Mouse (Mus musculus): ENCODE measurements at regions not wholly inside any gene's neighbourhood (a gene's known extent, or its start where the extent isn't known, plus 50 kb on each side); places are given as distances from the start of the nearest gene placed in this dataset.

DNA sequence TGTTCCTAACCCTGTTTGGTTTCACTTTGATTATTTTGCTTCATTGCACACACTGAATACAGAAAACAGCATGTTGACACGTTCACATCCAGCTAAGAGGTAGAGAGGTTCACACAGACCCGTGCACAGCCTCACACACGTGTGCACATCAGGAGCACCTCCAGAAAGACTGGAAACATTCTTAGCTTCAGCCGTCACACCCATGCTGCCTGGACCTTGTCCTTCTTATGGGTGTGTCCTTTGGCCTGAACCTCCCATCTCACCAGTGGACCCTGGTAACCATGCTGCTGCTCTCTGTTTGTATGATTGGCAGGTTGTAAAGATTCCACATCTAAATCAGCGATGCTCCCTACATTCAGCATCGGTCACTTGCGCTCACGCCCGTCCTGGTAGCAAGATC lies 109.8 kb downstream of the Gas1 start:
- TF ChIP-seq POLR2A (IDR thresholded peaks at IDR 0.05; ENCODE audit: borderline replicate concordance, low read depth, low read length) = no peak
- TF ChIP-seq CTCF (IDR thresholded peaks at IDR 0.05; ENCODE audit: low read depth, low read length) = no peak
- H3K4me1 ChIP-seq (ENCODE audit: control insufficient read depth, insufficient read depth, low read length) = no peaks in the 10 kb centered on the region
- H3K4me3 ChIP-seq (ENCODE audit: insufficient read depth, low read length) = no peak overlapping the region
- no peak overlapping the region for H3K27ac ChIP-seq (ENCODE audit: insufficient read depth, low read depth, low read length)

GRCm38 (mm10) chr13:60061589-60061988 lies 115.6 kb downstream of the Gas1 start:
- H3K4me1 ChIP-seq (ENCODE audit: control insufficient read depth, insufficient read depth, low read length) = no peaks in the 10 kb centered on the region
- H3K27ac ChIP-seq (ENCODE audit: insufficient read depth, low read depth, low read length) = no peak overlapping the region

DNA sequence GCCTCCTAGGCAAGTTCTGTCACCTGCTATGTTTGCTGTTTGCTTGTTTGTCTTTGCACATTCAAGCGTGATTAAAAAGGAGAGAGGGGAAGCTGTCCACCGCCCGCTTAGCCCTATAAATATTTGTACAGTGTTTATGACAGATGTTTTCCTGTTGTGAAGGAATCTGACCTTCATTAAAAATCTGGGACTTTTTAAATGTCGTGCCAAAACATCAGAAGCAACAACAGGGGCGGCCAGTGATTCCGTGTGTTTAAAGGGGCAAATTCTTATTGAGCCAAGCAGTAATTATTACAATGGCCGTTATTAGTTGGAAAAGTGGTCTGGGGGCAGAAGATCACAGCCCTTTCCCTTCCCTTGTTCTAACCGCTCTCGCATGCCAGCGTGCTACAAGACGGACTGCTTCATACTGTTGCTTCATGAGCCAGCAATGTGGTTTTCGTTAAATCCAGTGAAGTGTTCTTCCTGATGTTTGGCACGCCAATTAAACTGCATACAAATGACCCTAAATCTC lies 119.3 kb downstream of the Gas1 start:
- Histone ChIP-seq H3K27ac (ENCODE audit: insufficient read depth, low read depth, low read length) (no peak overlapping the region), H3K4me3 (ENCODE audit: insufficient read depth, low read length) (no peak overlapping the region), H3K4me1 (ENCODE audit: control insufficient read depth, insufficient read depth, low read length) (no peaks in the 10 kb centered on the region)
- no peak for TF ChIP-seq CTCF (IDR thresholded peaks at IDR 0.05; ENCODE audit: low read depth, low read length)
- TF ChIP-seq POLR2A (IDR thresholded peaks at IDR 0.05; ENCODE audit: borderline replicate concordance, low read depth, low read length) = no peak

More at GRCm38 (mm10) chr13:60061589-60061988, 115.6 kb downstream of the Gas1 start:
- no peak overlapping the region for H3K4me3 ChIP-seq (ENCODE audit: insufficient read depth, low read length)
- TF ChIP-seq POLR2A (IDR thresholded peaks at IDR 0.05; ENCODE audit: borderline replicate concordance, low read depth, low read length) (no peak), CTCF (IDR thresholded peaks at IDR 0.05; ENCODE audit: low read depth, low read length) (no peak)

- no peaks in the 10 kb centered on the region for H3K4me1 ChIP-seq (ENCODE audit: control insufficient read depth, insufficient read depth, low read length)
- TF ChIP-seq POLR2A (IDR thresholded peaks at IDR 0.05; ENCODE audit: borderline replicate concordance, low read depth, low read length) = no peak
- TF ChIP-seq CTCF (IDR thresholded peaks at IDR 0.05; ENCODE audit: low read depth, low read length) = no peak
- H3K4me3 ChIP-seq (ENCODE audit: insufficient read depth, low read length) = no peak overlapping the region
- no peak overlapping the region for H3K27ac ChIP-seq (ENCODE audit: insufficient read depth, low read depth, low read length)
These were observed 122.6 kb downstream of the Gas1 start for GRCm38 (mm10) chr13:60054531-60054930.

- no peak for TF ChIP-seq CTCF (IDR thresholded peaks at IDR 0.05; ENCODE audit: low read depth, low read length)
- no peak for TF ChIP-seq POLR2A (IDR thresholded peaks at IDR 0.05; ENCODE audit: borderline replicate concordance, low read depth, low read length)
- no peak overlapping the region for H3K4me3 ChIP-seq (ENCODE audit: insufficient read depth, low read length)
- H3K27ac ChIP-seq (ENCODE audit: insufficient read depth, low read depth, low read length) = no peak overlapping the region
- no peaks in the 10 kb centered on the region for H3K4me1 ChIP-seq (ENCODE audit: control insufficient read depth, insufficient read depth, low read length)
These were observed 123.1 kb downstream of the Gas1 start for GRCm38 (mm10) chr13:60054081-60054480.

GRCm38 (mm10) chr13:60051866-60052265 lies 125.3 kb downstream of the Gas1 start:
- Histone ChIP-seq H3K4me3 (ENCODE audit: insufficient read depth, low read length) (no peak overlapping the region), H3K4me1 (ENCODE audit: control insufficient read depth, insufficient read depth, low read length) (no peaks in the 10 kb centered on the region), H3K27ac (ENCODE audit: insufficient read depth, low read depth, low read length) (no peak overlapping the region)
- TF ChIP-seq CTCF (IDR thresholded peaks at IDR 0.05; ENCODE audit: low read depth, low read length) (no peak), POLR2A (IDR thresholded peaks at IDR 0.05; ENCODE audit: borderline replicate concordance, low read depth, low read length) (no peak)

DNA sequence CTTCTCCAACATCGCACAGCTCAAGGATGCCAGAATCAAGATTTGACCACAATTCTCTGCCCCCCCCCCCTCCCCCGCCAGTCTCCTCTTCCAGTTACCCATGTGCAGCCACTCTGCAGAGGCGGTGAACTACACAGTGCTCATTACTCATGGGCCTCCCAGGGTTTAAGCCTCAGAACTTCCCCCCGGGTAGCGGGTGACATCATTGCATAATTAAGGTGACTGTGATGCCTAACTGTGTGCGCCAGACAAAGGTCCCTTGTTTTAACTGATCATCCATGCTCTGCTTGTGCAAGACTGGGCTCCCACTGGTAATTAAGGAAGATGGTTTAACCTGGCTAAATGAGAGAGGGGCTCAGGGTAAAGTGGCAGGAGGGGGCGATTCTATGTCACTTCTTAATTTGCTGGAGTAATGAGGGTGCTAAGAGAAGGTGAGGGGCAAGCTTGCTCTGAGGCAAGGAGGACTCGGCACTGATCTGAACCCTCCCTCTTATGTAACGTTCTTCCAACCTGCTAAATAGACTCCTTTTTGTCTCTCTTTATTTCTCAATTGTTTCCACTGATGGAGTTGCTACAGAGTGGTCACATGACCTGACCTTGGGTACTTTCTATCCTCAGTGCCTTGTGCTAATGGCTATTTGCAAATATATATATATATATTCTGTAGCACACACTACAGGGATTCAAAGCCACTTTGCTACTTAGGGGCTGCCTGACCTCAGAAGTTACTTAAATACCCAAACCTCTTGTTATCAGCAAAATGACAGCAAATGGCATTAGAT lies 126.2 kb downstream of the Gas1 start:
- TF ChIP-seq POLR2A (IDR thresholded peaks at IDR 0.05; ENCODE audit: borderline replicate concordance, low read depth, low read length) = no peak
- no peak for TF ChIP-seq CTCF (IDR thresholded peaks at IDR 0.05; ENCODE audit: low read depth, low read length)
- Histone ChIP-seq H3K27ac (ENCODE audit: insufficient read depth, low read depth, low read length) (no peak overlapping the region), H3K4me3 (ENCODE audit: insufficient read depth, low read length) (no peak overlapping the region)

DNA sequence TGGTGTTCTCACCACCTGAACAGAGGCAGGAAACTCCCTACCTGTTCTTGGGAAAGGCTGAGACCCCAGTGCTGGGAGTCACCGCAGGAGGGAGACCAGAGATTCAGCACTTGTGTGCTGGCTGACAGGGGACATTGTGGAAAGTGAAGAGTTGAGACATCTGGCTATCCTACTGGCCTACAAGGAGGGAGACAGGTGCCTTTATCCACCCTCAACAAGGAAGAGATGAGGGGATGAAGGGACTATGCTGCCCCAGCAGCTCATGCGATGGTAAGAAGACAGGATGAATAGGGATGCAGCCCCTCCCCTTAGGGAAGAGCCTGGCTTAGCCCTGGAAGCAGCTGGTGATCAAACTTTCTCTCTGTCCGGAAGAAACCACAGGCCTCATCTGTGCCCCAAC lies 127.5 kb downstream of the Gas1 start:
- Histone ChIP-seq H3K27ac (ENCODE audit: insufficient read depth, low read depth, low read length) (no peak overlapping the region), H3K4me3 (ENCODE audit: insufficient read depth, low read length) (no peak overlapping the region), H3K4me1 (ENCODE audit: control insufficient read depth, insufficient read depth, low read length) (no peaks in the 10 kb centered on the region)
- no peak for TF ChIP-seq POLR2A (IDR thresholded peaks at IDR 0.05; ENCODE audit: borderline replicate concordance, low read depth, low read length)
- no peak for TF ChIP-seq CTCF (IDR thresholded peaks at IDR 0.05; ENCODE audit: low read depth, low read length)

More for the DNA sequence above, 126.2 kb downstream of the Gas1 start:
- no peaks in the 10 kb centered on the region for H3K4me1 ChIP-seq (ENCODE audit: control insufficient read depth, insufficient read depth, low read length)

DNA sequence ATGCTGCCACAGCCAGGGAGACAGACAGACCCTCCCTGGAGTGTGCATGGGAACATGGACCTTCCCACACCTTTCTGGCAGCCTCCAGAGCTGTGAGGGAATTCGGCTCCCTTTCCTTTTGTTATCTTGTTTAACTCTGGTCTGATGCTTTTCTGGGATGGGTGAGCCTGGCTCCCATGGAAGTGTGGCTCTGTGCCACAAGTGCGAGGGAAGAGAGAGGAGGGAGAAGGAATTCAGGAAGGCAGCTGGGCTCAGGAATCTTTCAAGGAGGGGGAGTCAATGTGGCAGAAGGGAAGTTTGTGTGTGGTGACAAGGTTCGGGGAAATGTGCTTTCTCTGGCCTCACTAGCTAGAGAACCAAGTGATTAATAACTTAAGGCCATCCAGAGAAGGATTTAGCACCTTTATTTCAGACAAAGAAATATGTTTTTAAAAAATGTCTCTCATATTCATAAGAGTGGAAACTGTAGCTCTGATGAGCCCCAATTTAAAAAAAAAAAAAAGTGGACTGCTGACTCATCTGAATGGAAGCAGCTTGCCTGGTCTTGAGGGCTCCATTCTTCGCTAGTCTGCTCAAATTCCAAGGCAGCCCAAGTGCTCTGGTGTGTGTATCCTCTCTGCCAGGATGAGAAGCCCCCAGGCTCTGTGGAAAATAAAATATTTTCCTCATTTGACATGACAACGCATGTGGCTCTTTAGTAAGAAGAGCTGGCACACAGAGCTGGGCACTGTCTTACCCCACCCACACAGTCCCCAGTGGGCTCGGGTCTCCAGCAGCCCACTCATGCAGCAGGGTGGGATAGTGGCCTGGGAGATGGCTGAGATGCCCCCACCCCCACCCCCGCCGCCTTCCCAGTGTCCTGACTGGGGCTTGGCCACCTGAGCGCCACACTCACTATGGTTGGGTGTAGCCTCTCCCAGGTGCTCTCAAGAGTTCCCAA lies 129.1 kb downstream of the Gas1 start:
- TF ChIP-seq CTCF (IDR thresholded peaks at IDR 0.05; ENCODE audit: low read depth, low read length) (no peak), POLR2A (IDR thresholded peaks at IDR 0.05; ENCODE audit: borderline replicate concordance, low read depth, low read length) (no peak)
- H3K27ac ChIP-seq (ENCODE audit: insufficient read depth, low read depth, low read length) = no peak overlapping the region
- no peak overlapping the region for H3K4me3 ChIP-seq (ENCODE audit: insufficient read depth, low read length)
- H3K4me1 ChIP-seq (ENCODE audit: control insufficient read depth, insufficient read depth, low read length) = no peaks in the 10 kb centered on the region
